Mouse (Mus musculus) liver, embryonic 14.5 days (tissue): Measurements from ENCODE around the gene Aak1. TPM values are rescaled to one million over a fixed set of nuclear protein-coding genes. Genes with fewer than 3 reads are reported as not detected.

Experiments used
- ATAC-seq: fragments of 200-750 bp; cut with Nextera tagmentation; 2 replicates; pipeline ENCODE4 v1.8.0; 2017; ENCODE audit warnings: moderate number of reproducible peaks, mild to moderate bottlenecking, moderate library complexity; ENCODE audit not compliant: insufficient read depth
- DNase-seq, 3 experiments: peaks; one replicate each; pipeline ENCODE4 v3.0.0-alpha.2; 2012 to 2013; ENCODE audit warnings: low read depth in 3 of 3, low spot score in 3 of 3
- H3K27ac ChIP-seq: fragments of 300-500 bp; sonication (generic); 2 replicates; pipeline ENCODE4 v1.5.1; 2014; ENCODE audit warnings: moderate library complexity, mild to moderate bottlenecking, control low read depth, inconsistent platforms
- H3K27me3 ChIP-seq: fragments of 300-500 bp; sonication (generic); 2 replicates; pipeline ENCODE4 v1.6.1; 2014; ENCODE audit warnings: mild to moderate bottlenecking, low read length, moderate library complexity; ENCODE audit not compliant: control insufficient read depth, insufficient read depth
- H3K36me3 ChIP-seq: fragments of 300-500 bp; sonication (generic); replicated peaks from 2 replicates; pipeline ENCODE4 v1.6.1; 2014; ENCODE audit warnings: low read depth; ENCODE audit not compliant: control insufficient read depth, insufficient read depth
- H3K4me1 ChIP-seq, 2 experiments: fragments of 200-500 bp in 1 of 2; fragments of 300-500 bp in 1 of 2; sonication (generic) in 1 of 2; replicated peaks; 2 replicates each; pipeline ENCODE4 v1.6.1; 2012 to 2014; ENCODE audit warnings: antibody characterized with exemption in 1 of 2, inconsistent platforms in 1 of 2, low read length in 1 of 2; ENCODE audit not compliant: control insufficient read depth in 2 of 2, insufficient read depth in 2 of 2
- H3K4me2 ChIP-seq: fragments of 300-500 bp; sonication (generic); 2 replicates; pipeline ENCODE4 v1.6.1; 2014; ENCODE audit warnings: low read depth, mild to moderate bottlenecking, control low read depth, moderate library complexity
- H3K4me3 ChIP-seq, 2 experiments: fragments of 200-500 bp in 1 of 2; fragments of 300-500 bp in 1 of 2; sonication (generic) in 1 of 2; 2 replicates each; pipeline ENCODE4 v1.5.1; 2012 to 2014; ENCODE audit warnings: low read depth in 2 of 2, low read length in 2 of 2, mild to moderate bottlenecking in 2 of 2, control low read depth in 1 of 2, inconsistent platforms in 1 of 2, moderate library complexity in 1 of 2; ENCODE audit not compliant: insufficient read depth in 1 of 2
- H3K9ac ChIP-seq: fragments of 300-500 bp; sonication (generic); replicated peaks from 2 replicates; pipeline ENCODE4 v1.6.1; 2014; ENCODE audit warnings: mild to moderate bottlenecking, control low read depth, moderate library complexity
- H3K9me3 ChIP-seq: fragments of 300-500 bp; sonication (generic); 2 replicates; pipeline ENCODE4 v1.6.1; 2016; ENCODE audit warnings: low read length, mixed read lengths; ENCODE audit not compliant: control insufficient read depth
- CTCF ChIP-seq: IDR thresholded peaks from 2 replicates; pipeline ENCODE4 v1.5.1; 2016; ENCODE audit warnings: antibody characterized with exemption, low read depth, control low read depth
- EP300 ChIP-seq: IDR thresholded peaks from 2 replicates; pipeline ENCODE4 v1.6.1; 2016; ENCODE audit warnings: antibody characterized with exemption, low read depth
- WGBS: fragments of 180-500 bp; shearing (Covaris S2); extraction: QIAGEN DNeasy Blood & Tissue Kit; methylation state at CpG from one replicate; pipeline ENCODE4 v1.1.7; 2014; ENCODE audit not compliant: insufficient replicate concordance; 5-methylcytosine and 5-hydroxymethylcytosine counted together
- polyA plus RNA-seq, 2 experiments: library from polyadenylated mRNA; depleted of rRNA in 1 of 2; stranded (reverse) in 1 of 2; unstranded in 1 of 2; fragments of >200 nt; fragmentation: Nextera tagmentation in 1 of 2; extraction: Ambion mirVana in 1 of 2; gene quantifications; 2 replicates each; pipeline versions ENCODE4 v1.2.1 to v1.2.3; 2012 to 2014

The Aak1 gene
- polyA plus RNA-seq, 2 experiments = 2.4 to 4.2 TPM

GRCm38 (mm10) chr6:86854941-86855340 is 5.6 kb downstream of the Aak1 start:
- H3K9ac ChIP-seq = no peak overlapping the region
- TF ChIP-seq EP300 (no peak), CTCF (no peak)
- 70% methylated on average over 4 of the region's 4 CpGs for WGBS
- H3K4me1 ChIP-seq = peaks cover 26 to 40% of the 10 kb centered on the region in 2 experiments
- H3K27ac ChIP-seq = no peak overlapping the region
- DNase-seq (no peak), ATAC-seq (no peak)
- H3K4me2 ChIP-seq = no peak overlapping the region
- H3K4me3 ChIP-seq = no peak overlapping the region
- no peaks in the 10 kb centered on the region for H3K9me3 ChIP-seq
- no peaks in the 10 kb centered on the region; the same call in 1 of the 2 replicates for H3K36me3 ChIP-seq
- no peaks in the 10 kb centered on the region for H3K27me3 ChIP-seq

DNA sequence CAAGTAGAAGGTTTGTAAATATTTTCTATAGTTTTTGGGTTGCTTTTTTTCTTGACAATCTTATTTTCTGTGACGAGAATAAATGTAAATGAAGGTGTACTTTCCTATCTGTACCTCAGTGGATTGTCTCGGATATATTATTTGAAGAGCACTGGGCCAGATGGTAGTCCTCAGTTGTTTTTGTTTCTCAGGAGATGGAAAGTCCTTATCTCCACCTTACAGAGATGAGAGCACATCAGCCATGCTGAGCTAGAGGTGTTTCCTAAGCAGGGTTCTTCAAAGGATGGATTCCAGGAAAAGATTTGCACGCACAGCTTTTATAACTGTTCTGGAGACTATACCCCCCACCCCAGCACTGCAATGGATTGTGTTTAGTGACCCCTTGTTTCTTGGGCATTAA is 9.3 kb downstream of the Aak1 start:
- 31% methylated on average over 3 of the region's 3 CpGs for WGBS
- no peak for DNase-seq
- H3K4me3 ChIP-seq = no peak overlapping the region
- H3K9ac ChIP-seq = no peak overlapping the region
- no peaks in the 10 kb centered on the region for H3K9me3 ChIP-seq
- no peak overlapping the region for H3K27ac ChIP-seq
- H3K36me3 ChIP-seq = no peaks in the 10 kb centered on the region; the same call in 1 of the 2 replicates
- H3K4me2 ChIP-seq = no peak overlapping the region
- H3K27me3 ChIP-seq = no peaks in the 10 kb centered on the region
- TF ChIP-seq CTCF = no peak
- no peak for TF ChIP-seq EP300
- peaks cover 5 to 13% of the 10 kb centered on the region in 2 experiments for H3K4me1 ChIP-seq
- ATAC-seq = peak; percentile 47; the same call in 1 of the 2 replicates

GRCm38 (mm10) chr6:86860732-86861463 is 11.6 kb downstream of the Aak1 start:
- Histone ChIP-seq H3K4me2 (no peak overlapping the region), H3K9me3 (no peaks in the 10 kb centered on the region), H3K27me3 (no peaks in the 10 kb centered on the region), H3K4me3 (no peak overlapping the region), H3K36me3 (no peaks in the 10 kb centered on the region), H3K27ac (no peak overlapping the region), H3K9ac (no peak overlapping the region), H3K4me1 (peaks cover 5 to 13% of the 10 kb centered on the region in 2 experiments)
- TF ChIP-seq CTCF = no peak
- no peak for TF ChIP-seq EP300
- no peak for ATAC-seq
- WGBS = 73% methylated on average over 9 of the region's 9 CpGs
- no peak for DNase-seq

DNA sequence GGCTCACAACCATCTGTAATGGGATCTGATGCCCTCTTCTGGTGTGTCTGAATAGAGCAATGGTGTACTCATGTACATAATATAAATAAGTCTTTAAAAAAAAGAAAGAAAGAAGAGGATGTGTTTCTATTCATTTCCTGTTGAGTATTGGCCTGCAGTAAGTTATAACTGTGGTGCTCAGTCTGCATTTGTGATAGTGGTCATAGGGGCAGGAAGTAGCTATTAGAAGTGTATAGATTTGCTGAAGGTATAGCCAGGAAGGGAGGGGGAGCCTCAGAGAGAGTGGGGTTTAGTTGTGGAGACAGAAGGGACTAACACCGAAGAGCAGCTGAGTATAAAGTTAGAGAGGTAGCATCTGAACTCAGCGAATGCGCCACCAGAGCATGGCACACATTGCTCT is 15.0 kb downstream of the Aak1 start:
- no peak overlapping the region for H3K27ac ChIP-seq
- no peak overlapping the region for H3K4me2 ChIP-seq
- no peak overlapping the region for H3K9ac ChIP-seq
- H3K36me3 ChIP-seq = no peaks in the 10 kb centered on the region
- no peaks in the 10 kb centered on the region for H3K9me3 ChIP-seq
- ATAC-seq = no peak
- 82% methylated on average over 3 of the region's 3 CpGs for WGBS
- TF ChIP-seq CTCF (no peak), EP300 (no peak)
- peaks cover 0 to 2% of the 10 kb centered on the region in 2 experiments; a peak in 1 of 4 replicates for H3K4me1 ChIP-seq
- H3K27me3 ChIP-seq = no peaks in the 10 kb centered on the region
- no peak for DNase-seq
- no peak overlapping the region for H3K4me3 ChIP-seq

DNA sequence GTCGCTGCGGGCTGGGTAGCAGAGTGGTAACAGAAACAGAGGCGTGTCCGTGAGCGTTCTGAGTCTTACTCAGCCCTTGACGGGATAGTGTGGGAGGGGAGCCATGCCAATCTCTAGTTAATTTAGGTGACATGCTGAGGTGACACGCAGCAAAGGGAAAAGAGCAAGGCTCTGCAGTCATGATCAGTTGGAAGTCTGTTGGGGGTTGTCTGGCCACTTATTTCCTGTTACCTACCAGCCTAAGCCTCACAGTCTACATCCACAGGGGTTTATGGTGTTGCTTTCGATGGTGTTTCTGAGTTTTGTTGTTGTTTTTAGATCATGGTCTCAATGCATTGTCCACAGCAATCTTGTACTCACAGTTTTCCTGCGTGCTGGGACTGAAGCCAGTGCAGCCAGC is 21.0 kb downstream of the Aak1 start:
- Histone ChIP-seq H3K9ac (no peak overlapping the region), H3K36me3 (no peaks in the 10 kb centered on the region), H3K27ac (no peak overlapping the region), H3K4me2 (no peak overlapping the region), H3K4me1 (peaks cover 2 to 11% of the 10 kb centered on the region in 2 experiments), H3K27me3 (no peaks in the 10 kb centered on the region), H3K4me3 (no peak overlapping the region), H3K9me3 (no peaks in the 10 kb centered on the region)
- ATAC-seq (no peak), DNase-seq (no peak)
- WGBS = 59% methylated on average over 9 of the region's 9 CpGs
- TF ChIP-seq CTCF (no peak), EP300 (no peak)
